Mouse (Mus musculus) heart, embryonic 12.5 days (tissue): ENCODE results near the gene Abcf3. TPM values are rescaled to one million over a fixed set of nuclear protein-coding genes. Genes with fewer than 3 reads are reported as not detected.
A peak's percentile ranks its signal among the peaks of the same experiment; 100 is the strongest.

Experiments used
- ATAC-seq: fragments of 200-750 bp; cut with Nextera tagmentation; 2 replicates; pipeline ENCODE4 v1.8.0; 2017; ENCODE audit warnings: moderate TSS enrichment, moderate library complexity; ENCODE audit not compliant: insufficient number of reproducible peaks, low FRiP score
- H3K27ac ChIP-seq: fragments of 300-500 bp; sonication (generic); 2 replicates; pipeline ENCODE4 v1.5.1; 2016; ENCODE audit warnings: mild to moderate bottlenecking, moderate library complexity; ENCODE audit not compliant: poor library complexity, severe bottlenecking
- H3K27me3 ChIP-seq: fragments of 300-500 bp; sonication (generic); replicated peaks from 2 replicates; pipeline ENCODE4 v1.6.1; 2016; ENCODE audit warnings: mild to moderate bottlenecking, moderate library complexity
- H3K36me3 ChIP-seq: fragments of 300-500 bp; sonication (generic); 2 replicates; pipeline ENCODE4 v1.6.1; 2016; ENCODE audit warnings: mild to moderate bottlenecking, moderate library complexity
- H3K4me1 ChIP-seq: fragments of 300-500 bp; sonication (generic); replicated peaks from 2 replicates; pipeline ENCODE4 v1.6.1; 2016; ENCODE audit warnings: mild to moderate bottlenecking
- H3K4me2 ChIP-seq: fragments of 300-500 bp; sonication (generic); 2 replicates; pipeline ENCODE4 v1.6.1; 2016; ENCODE audit warnings: mild to moderate bottlenecking, moderate library complexity
- H3K4me3 ChIP-seq: fragments of 300-500 bp; sonication (generic); 2 replicates; pipeline ENCODE4 v1.5.1; 2016; ENCODE audit warnings: mild to moderate bottlenecking
- H3K9ac ChIP-seq: fragments of 300-500 bp; sonication (generic); 2 replicates; pipeline ENCODE4 v1.6.1; 2016; ENCODE audit warnings: mild to moderate bottlenecking, moderate library complexity
- H3K9me3 ChIP-seq: fragments of 300-500 bp; sonication (generic); replicated peaks from 2 replicates; pipeline ENCODE4 v1.6.1; 2016; ENCODE audit warnings: mild to moderate bottlenecking, moderate library complexity
- WGBS: fragments of 180-500 bp; shearing (Covaris S2); methylation state at CpG from one replicate; pipeline ENCODE4 v1.1.7; 2016; 5-methylcytosine and 5-hydroxymethylcytosine counted together
- polyA plus RNA-seq: library from polyadenylated mRNA; unstranded; fragments of >200 nt; fragmentation: Nextera tagmentation; extraction: Ambion mirVana; gene quantifications from 2 replicates; pipeline ENCODE4 v1.2.1, GENCODE M21; 2016

Abcf3 gene
- polyA plus RNA-seq, 1 experiment from 2014 or later, result 55.4 TPM

GRCm38 (mm10) chr16:20545696-20546095, 2.7 kb upstream of the Abcf3 start:
- Histone ChIP-seq H3K4me3 (no peak overlapping the region), H3K9me3 (no peaks in the 10 kb centered on the region), H3K9ac (no peak overlapping the region), H3K4me1 (peaks cover 15% of the 10 kb centered on the region), H3K27ac (no peak overlapping the region), H3K4me2 (no peak overlapping the region), H3K27me3 (no peaks in the 10 kb centered on the region), H3K36me3 (peaks cover 60% of the 10 kb centered on the region)
- no peak for ATAC-seq
- WGBS, result 93% methylated on average over 10 of the region's 10 CpGs

- H3K4me1 ChIP-seq, result peaks cover 15% of the 10 kb centered on the region
- H3K9ac ChIP-seq, result peak overlapping the region; percentile 82
- peak overlapping the region; percentile 83; the same call in 1 of the 2 replicates for H3K27ac ChIP-seq
- peak overlapping the region; percentile 71 for H3K4me3 ChIP-seq
- peaks cover 59% of the 10 kb centered on the region for H3K36me3 ChIP-seq
- ATAC-seq, result no peak
- no peaks in the 10 kb centered on the region for H3K27me3 ChIP-seq
- WGBS, result 49% methylated on average over 5 of the region's 5 CpGs
- H3K4me2 ChIP-seq, result peak overlapping the region; percentile 73
- no peaks in the 10 kb centered on the region for H3K9me3 ChIP-seq
Observed at GRCm38 (mm10) chr16:20547423-20547822, 954 bp upstream of the Abcf3 start.

- 48% methylated on average over 9 of the region's 9 CpGs for WGBS
- 0 out of 2 replicates have a peak overlapping the region, but pooled peaks have one; percentile 56 for H3K27ac ChIP-seq
- no peaks in the 10 kb centered on the region for H3K9me3 ChIP-seq
- H3K9ac ChIP-seq, result peak overlapping the region; percentile 85
- H3K36me3 ChIP-seq, result peaks cover 60% of the 10 kb centered on the region
- H3K4me2 ChIP-seq, result peak overlapping the region; percentile 85
- ATAC-seq, result no peak
- peak overlapping the region; percentile 71 for H3K4me3 ChIP-seq
- H3K27me3 ChIP-seq, result no peaks in the 10 kb centered on the region
- H3K4me1 ChIP-seq, result peaks cover 15% of the 10 kb centered on the region
Observed at GRCm38 (mm10) chr16:20549161-20549560, 784 bp downstream of the Abcf3 start.

GRCm38 (mm10) chr16:20551691-20552090, 3.3 kb downstream of the Abcf3 start:
- ATAC-seq, result no peak
- Histone ChIP-seq H3K4me1 (peaks cover 15% of the 10 kb centered on the region), H3K4me3 (no peak overlapping the region), H3K9ac (no peak overlapping the region), H3K36me3 (peaks cover 59% of the 10 kb centered on the region), H3K27ac (no peak overlapping the region), H3K9me3 (no peaks in the 10 kb centered on the region), H3K27me3 (no peaks in the 10 kb centered on the region), H3K4me2 (no peak overlapping the region)
- WGBS, result 94% methylated on average over 5 of the region's 5 CpGs

GRCm38 (mm10) chr16:20552594-20552993, 4.2 kb downstream of the Abcf3 start:
- Histone ChIP-seq H3K9me3 (no peaks in the 10 kb centered on the region), H3K36me3 (peaks cover 65% of the 10 kb centered on the region), H3K4me3 (no peak overlapping the region), H3K27me3 (no peaks in the 10 kb centered on the region), H3K9ac (no peak overlapping the region), H3K27ac (no peak overlapping the region), H3K4me2 (no peak overlapping the region), H3K4me1 (peaks cover 12% of the 10 kb centered on the region)
- no peak for ATAC-seq
- 88% methylated on average over 1 of the region's 1 CpGs for WGBS

- Histone ChIP-seq H3K27ac (no peak overlapping the region), H3K4me2 (no peak overlapping the region), H3K9ac (no peak overlapping the region), H3K9me3 (no peaks in the 10 kb centered on the region), H3K36me3 (peaks cover 88% of the 10 kb centered on the region), H3K4me3 (no peak overlapping the region), H3K4me1 (no peaks in the 10 kb centered on the region), H3K27me3 (no peaks in the 10 kb centered on the region)
- ATAC-seq, result no peak
- WGBS, result 87% methylated on average over 6 of the region's 6 CpGs
Observed at GRCm38 (mm10) chr16:20555000-20555399, 6.6 kb downstream of the Abcf3 start.

- Histone ChIP-seq H3K36me3 (peaks cover 90% of the 10 kb centered on the region), H3K4me1 (no peaks in the 10 kb centered on the region), H3K4me2 (no peak overlapping the region), H3K4me3 (no peak overlapping the region), H3K27me3 (no peaks in the 10 kb centered on the region), H3K9me3 (no peaks in the 10 kb centered on the region), H3K9ac (no peak overlapping the region), H3K27ac (no peak overlapping the region)
- 73% methylated on average over 7 of the region's 7 CpGs for WGBS
- no peak for ATAC-seq
Observed at GRCm38 (mm10) chr16:20557381-20557780, 9.0 kb downstream of the Abcf3 start.

GRCm38 (mm10) chr16:20565075-20565474, 16.7 kb downstream of the Abcf3 start:
- Histone ChIP-seq H3K4me1 (no peaks in the 10 kb centered on the region), H3K36me3 (peaks cover 34% of the 10 kb centered on the region), H3K9me3 (no peaks in the 10 kb centered on the region), H3K27ac (no peak overlapping the region), H3K27me3 (0 out of 2 replicates have a peak, but pooled peaks cover 3% of the 10 kb centered on the region), H3K4me2 (no peak overlapping the region), H3K9ac (no peak overlapping the region), H3K4me3 (no peak overlapping the region)
- WGBS, result 83% methylated on average over 1 of the region's 1 CpGs
- no peak for ATAC-seq

- Histone ChIP-seq H3K4me2 (peak within 1 kb of the TSS; percentile 85), H3K9ac (peak within 1 kb of the TSS; percentile 59), H3K27ac (no peak within 1 kb of the TSS), H3K9me3 (no peaks in the 10 kb centered on the region), H3K4me1 (peaks cover 22% of the 10 kb centered on the region), H3K27me3 (peaks cover 64% of the 10 kb centered on the region), H3K4me3 (peak within 1 kb of the TSS; percentile 55), H3K36me3 (no peaks in the 10 kb centered on the region)
- no peak for ATAC-seq
- 1% methylated on average over 24 of the region's 24 CpGs for WGBS
Observed at GRCm38 (mm10) chr16:20589366-20589938, 41.1 kb downstream of the Abcf3 start, which contains the start of gene Vwa5b2. Gene Vwa5b2 (plus strand): TSS chr16:20589471.

- under 1% methylated on average over 39 of the region's 39 CpGs for WGBS
- peak overlapping the region; percentile 59 for H3K9ac ChIP-seq
- no peaks in the 10 kb centered on the region for H3K36me3 ChIP-seq
- no peak overlapping the region for H3K27ac ChIP-seq
- peak; percentile 62; the same call in 1 of the 2 replicates for ATAC-seq
- H3K27me3 ChIP-seq, result peaks cover 69% of the 10 kb centered on the region
- peaks cover 22% of the 10 kb centered on the region for H3K4me1 ChIP-seq
- H3K4me2 ChIP-seq, result peak overlapping the region; percentile 85
- H3K4me3 ChIP-seq, result peak overlapping the region; percentile 55
- H3K9me3 ChIP-seq, result no peaks in the 10 kb centered on the region
Observed at GRCm38 (mm10) chr16:20589939-20590679, 41.7 kb downstream of the Abcf3 start.

- H3K36me3 ChIP-seq, result no peaks in the 10 kb centered on the region
- peak overlapping the region; percentile 85 for H3K4me2 ChIP-seq
- no peak for ATAC-seq
- H3K27ac ChIP-seq, result no peak overlapping the region
- H3K9ac ChIP-seq, result no peak overlapping the region
- WGBS, result 4% methylated on average over 17 of the region's 17 CpGs
- H3K9me3 ChIP-seq, result no peaks in the 10 kb centered on the region
- peaks cover 74% of the 10 kb centered on the region for H3K27me3 ChIP-seq
- peaks cover 22% of the 10 kb centered on the region for H3K4me1 ChIP-seq
- peak overlapping the region; percentile 55 for H3K4me3 ChIP-seq
Observed at GRCm38 (mm10) chr16:20590680-20591038, 42.3 kb downstream of the Abcf3 start.
